Mouse (Mus musculus) CH12.LX (cell line): ENCODE data around the gene Cyp1a1. TPM values are rescaled to one million over a fixed set of nuclear protein-coding genes. Genes with fewer than 3 reads are reported as not detected.
A peak's percentile ranks its signal among the peaks of the same experiment; 100 is the strongest.

Experiments
- DNase-seq: peaks from one replicate; pipeline ENCODE4 v3.0.0-alpha.2; 2013; ENCODE audit errors: extremely low read depth
- H3K27ac ChIP-seq: 2 replicates; pipeline ENCODE4 v1.5.1; 2012; ENCODE audit warnings: low read depth, mild to moderate bottlenecking, control low read depth, moderate library complexity; ENCODE audit not compliant: insufficient read depth
- H3K27me3 ChIP-seq: replicated peaks from 2 replicates; pipeline ENCODE3; 2012; ENCODE audit warnings: inconsistent platforms
- H3K36me3 ChIP-seq, 2 experiments: replicated peaks in 1 of 2; 2 replicates each; pipeline versions ENCODE3 to v1.6.1; 2012; ENCODE audit warnings: inconsistent platforms in 1 of 2, low read length in 1 of 2, mild to moderate bottlenecking in 1 of 2, mixed read lengths in 1 of 2, moderate library complexity in 1 of 2; ENCODE audit not compliant: control insufficient read depth in 1 of 2, insufficient read depth in 1 of 2
- H3K4me1 ChIP-seq, 2 experiments: 2 replicates each; pipeline ENCODE4 v1.6.1; 2012; ENCODE audit warnings: inconsistent platforms in 1 of 2, moderate library complexity in 1 of 2; ENCODE audit not compliant: insufficient read depth in 2 of 2, control insufficient read depth in 1 of 2
- H3K4me2 ChIP-seq: 2 replicates; pipeline ENCODE4 v1.6.1; 2012; ENCODE audit warnings: low read depth, mild to moderate bottlenecking, control low read depth; ENCODE audit not compliant: poor library complexity, insufficient read depth, severe bottlenecking
- H3K4me3 ChIP-seq, 3 experiments: fragments of 150-350 bp in 1 of 3; sonication (generic) in 1 of 3; replicated peaks in 1 of 3; 2 replicates each; pipeline versions ENCODE3 to v1.5.1; 2011 to 2012; ENCODE audit warnings: low read depth in 2 of 3, low read length in 2 of 3, mild to moderate bottlenecking in 2 of 3, moderate library complexity in 2 of 3, control low read depth in 1 of 3, improper control_type of control experiment in 1 of 3, inconsistent platforms in 1 of 3, mixed read lengths in 1 of 3; ENCODE audit not compliant: poor library complexity in 1 of 3
- H3K79me2 ChIP-seq: replicated peaks from 2 replicates; pipeline ENCODE4 v1.6.1; 2012; ENCODE audit warnings: mild to moderate bottlenecking, moderate library complexity; ENCODE audit not compliant: control insufficient read depth, poor library complexity, insufficient read depth, severe bottlenecking; ENCODE audit errors: extremely low read depth
- H3K9ac ChIP-seq: 2 replicates; pipeline ENCODE4 v1.6.1; 2012; ENCODE audit warnings: low read depth, mild to moderate bottlenecking, control low read depth, moderate library complexity; ENCODE audit not compliant: insufficient read depth
- H3K9me3 ChIP-seq: replicated peaks from 2 replicates; pipeline ENCODE3; 2012; ENCODE audit warnings: low read length, inconsistent platforms, mixed read lengths
- CHD1 ChIP-seq: IDR thresholded peaks from 2 replicates; pipeline ENCODE4 v1.6.1; 2012; ENCODE audit warnings: low read depth, low read length, improper control_type of control experiment, inconsistent platforms
- E2F4 ChIP-seq: IDR thresholded peaks from 2 replicates; pipeline ENCODE4 v1.6.1; 2011; ENCODE audit warnings: low read depth, low read length, improper control_type of control experiment; ENCODE audit not compliant: insufficient replicate concordance
- GABPA ChIP-seq: IDR thresholded peaks from 2 replicates; pipeline ENCODE4 v1.6.1; 2012; ENCODE audit warnings: low read depth, low read length, improper control_type of control experiment, inconsistent platforms; ENCODE audit not compliant: insufficient replicate concordance
- MAX ChIP-seq: IDR thresholded peaks from 2 replicates; pipeline ENCODE4 v1.6.1; 2011; ENCODE audit warnings: low read length, improper control_type of control experiment
- NRF1 ChIP-seq: IDR thresholded peaks from 2 replicates; pipeline ENCODE4 v1.6.1; 2014; ENCODE audit warnings: low read depth, mild to moderate bottlenecking, inconsistent platforms, low read length, improper control_type of control experiment, moderate library complexity
- PAX5 ChIP-seq: IDR thresholded peaks from 2 replicates; pipeline ENCODE4 v1.6.1; 2012; ENCODE audit warnings: low read length, inconsistent platforms, mixed read lengths
- RCOR1 ChIP-seq: conservative IDR thresholded peaks from 2 replicates; pipeline ENCODE4 v1.6.1; 2012; ENCODE audit warnings: low read depth, mild to moderate bottlenecking, inconsistent platforms, low read length, improper control_type of control experiment
- SMC3 ChIP-seq: IDR thresholded peaks from 2 replicates; pipeline ENCODE4 v1.6.1; 2011; ENCODE audit warnings: low read depth, low read length, improper control_type of control experiment
- TCF12 ChIP-seq: IDR thresholded peaks from 2 replicates; pipeline ENCODE4 v1.6.1; 2014; ENCODE audit warnings: low read depth, mild to moderate bottlenecking, inconsistent platforms, low read length, improper control_type of control experiment
- UBTF ChIP-seq: IDR thresholded peaks from 2 replicates; pipeline ENCODE4 v1.6.1; 2012; ENCODE audit warnings: low read depth, mild to moderate bottlenecking, inconsistent platforms, low read length, improper control_type of control experiment, moderate library complexity
- USF1 ChIP-seq: IDR thresholded peaks from 2 replicates; pipeline ENCODE4 v1.6.1; 2014; ENCODE audit warnings: low read depth, mild to moderate bottlenecking, inconsistent platforms, low read length, improper control_type of control experiment
- USF2 ChIP-seq: conservative IDR thresholded peaks from 2 replicates; pipeline ENCODE4 v1.6.1; 2011; ENCODE audit warnings: low read depth, low read length, improper control_type of control experiment
- ZKSCAN1 ChIP-seq: IDR thresholded peaks from 2 replicates; pipeline ENCODE4 v1.6.1; 2012; ENCODE audit warnings: low read depth, inconsistent platforms, low read length, improper control_type of control experiment, borderline replicate concordance
- dilution Hi-C: fragments of 300-500 bp; cut with MboI; formaldehyde crosslinking; loops from 2 replicates; pipeline ENCODE4 v1.14.3; 2020; ENCODE audit warnings: low sequenced_read_pairs; ENCODE audit not compliant: extremely low pct_unique_long_range_greater_than_20kb, extremely low pct_ligation_motif_present
- in situ Hi-C: fragments of 300-500 bp; cut with MboI; formaldehyde crosslinking; loops from 3 replicates; pipeline ENCODE4 v1.14.3; 2019; ENCODE audit warnings: low sequenced_read_pairs, low pct_ligation_motif_present, low pct_unique_long_range_greater_than_20kb, mixed read lengths
- polyA plus RNA-seq: library from polyadenylated mRNA; unstranded; fragments of >175 nt; gene quantifications from 2 replicates; pipeline ENCODE4 v1.2.1, GENCODE M21; 2012; ENCODE audit warnings: low read depth; ENCODE audit not compliant: insufficient read length
- total RNA-seq, 2 experiments: library from RNA; depleted of rRNA; stranded (reverse); fragments of 300-350 nt in 1 of 2; fragments of >200 nt in 1 of 2; gene quantifications; 2 replicates each; pipeline ENCODE4 v1.2.3; 2012 to 2014

Gene Cyp1a1
- total and polyA plus RNA-seq, 3 experiments: 0.11 to 0.13 TPM; not detected in 1

- TF ChIP-seq UBTF: no peak
- peak; percentile 93 for TF ChIP-seq MAX
- peak; percentile 55; the same call in 1 of the 2 replicates for TF ChIP-seq TCF12
- TF ChIP-seq PAX5: no peak
- TF ChIP-seq NRF1: no peak
- TF ChIP-seq E2F4: 0 out of 2 replicates have a peak, but pooled peaks have one; percentile 46
- no peak for TF ChIP-seq USF2
Measured at GRCm38 (mm10) chr9:57646551-57647103, 41.1 kb upstream of the Cyp1a1 start (continued).

- peak overlapping the region in 1 of 3 experiments; percentile 19 for H3K4me3 ChIP-seq
- H3K79me2 ChIP-seq: peaks cover 24% of the 10 kb centered on the region
- peaks cover 0 to 3% of the 10 kb centered on the region in 2 experiments for H3K36me3 ChIP-seq
- peaks cover 20 to 58% of the 10 kb centered on the region in 2 experiments for H3K4me1 ChIP-seq
- in situ Hi-C loops (no loop called here), dilution Hi-C loops (no loop called here)
- no peaks in the 10 kb centered on the region for H3K9me3 ChIP-seq
- peak overlapping the region; percentile 13; the same call in 1 of the 2 replicates for H3K9ac ChIP-seq
- no peaks in the 10 kb centered on the region for H3K27me3 ChIP-seq
- TF ChIP-seq GABPA: no peak
- TF ChIP-seq RCOR1: no peak
- no peak for TF ChIP-seq ZKSCAN1
- no peak overlapping the region for H3K4me2 ChIP-seq
- peak overlapping the region; percentile 52; the same call in 1 of the 2 replicates for H3K27ac ChIP-seq
- no peak for DNase-seq
Measured at GRCm38 (mm10) chr9:57647286-57648108, 40.2 kb upstream of the Cyp1a1 start.

- in situ Hi-C loops: loop anchor here (5.0 to 10.0 kb wide), 3 partner anchors 33 to 345 kb away; partner anchors contain the start of gene Cox5a
- Histone ChIP-seq H3K4me2 (peak overlapping the region; percentile 35; the same call in 1 of the 2 replicates), H3K27ac (peak overlapping the region; percentile 63), H3K27me3 (no peaks in the 10 kb centered on the region), H3K4me1 (peaks cover 20 to 70% of the 10 kb centered on the region in 2 experiments), H3K9me3 (no peaks in the 10 kb centered on the region), H3K4me3 (peak overlapping the region in 1 of 3 experiments; percentile 42), H3K9ac (peak overlapping the region; percentile 2; the same call in 1 of the 2 replicates), H3K79me2 (no peaks in the 10 kb centered on the region), H3K36me3 (peaks cover 0 to 2% of the 10 kb centered on the region in 2 experiments)
- dilution Hi-C loops: no loop called here
- no peak for DNase-seq
- TF ChIP-seq CHD1 (no peak), USF1 (no peak), SMC3 (no peak)
Measured at GRCm38 (mm10) chr9:57650130-57650785, 37.5 kb upstream of the Cyp1a1 start.
